In genomic region chr3:102467121-102467520, GRCm38 (mm10) we compare ENCODE assay signal across 18 mouse cellular contexts. TPM values are rescaled to one million over a fixed set of nuclear protein-coding genes. Genes with fewer than 3 reads are reported as not detected.
"Had no signal": no experiment of that assay in that cellular context is flagged by ENCODE, and none has a peak within 500 bp of the region (broad histone marks: within the 10 kb centered on the region; RNA-seq: fewer than 3 reads in every experiment).

No protein-coding gene starts in this region.

- ATAC-seq: hindbrain, embryonic 16.5 days; inflammation-experienced regulatory T-cells, adult 6 months; intestine, embryonic 15.5 days; intestine, embryonic 16.5 days; intestine, postnatal 0 days had no signal

- DNase-seq: layer of hippocampus, adult 9-11 months had no signal

- H3K9me3 ChIP-seq: heart, embryonic 10.5 days; heart, embryonic 12.5 days; heart, embryonic 13.5 days; heart, embryonic 15.5 days; hindbrain, embryonic 10.5 days; hindbrain, embryonic 12.5 days; hindbrain, embryonic 13.5 days; hindbrain, embryonic 15.5 days; intestine, embryonic 15.5 days; kidney, embryonic 15.5 days had no signal

- H3K36me3 ChIP-seq: heart, embryonic 10.5 days; heart, embryonic 12.5 days; heart, embryonic 13.5 days; heart, embryonic 15.5 days; hindbrain, embryonic 10.5 days; hindbrain, embryonic 12.5 days; hindbrain, embryonic 13.5 days; hindbrain, embryonic 15.5 days; intestine, embryonic 15.5 days; kidney, embryonic 15.5 days had no signal

- H3K4me3 ChIP-seq: heart, embryonic 10.5 days; heart, embryonic 12.5 days; heart, embryonic 13.5 days; heart, embryonic 15.5 days; hindbrain, embryonic 10.5 days; hindbrain, embryonic 12.5 days; hindbrain, embryonic 13.5 days; hindbrain, embryonic 15.5 days; intestine, embryonic 15.5 days; kidney, embryonic 15.5 days; layer of hippocampus, adult 2 months; left cerebral cortex, adult 2 months had no signal

RNA-seq across cellular contexts. Expression of gene Ngf, which starts 2.6 kb away (rescaled TPM):
- total RNA-seq: hematopoietic stem cell, adult 5-6 weeks had no signal
